Mouse (Mus musculus): ENCODE data around the gene Limch1.
A peak's percentile ranks its signal among the peaks of the same experiment; 100 is the strongest.

Limch1 gene

DNA sequence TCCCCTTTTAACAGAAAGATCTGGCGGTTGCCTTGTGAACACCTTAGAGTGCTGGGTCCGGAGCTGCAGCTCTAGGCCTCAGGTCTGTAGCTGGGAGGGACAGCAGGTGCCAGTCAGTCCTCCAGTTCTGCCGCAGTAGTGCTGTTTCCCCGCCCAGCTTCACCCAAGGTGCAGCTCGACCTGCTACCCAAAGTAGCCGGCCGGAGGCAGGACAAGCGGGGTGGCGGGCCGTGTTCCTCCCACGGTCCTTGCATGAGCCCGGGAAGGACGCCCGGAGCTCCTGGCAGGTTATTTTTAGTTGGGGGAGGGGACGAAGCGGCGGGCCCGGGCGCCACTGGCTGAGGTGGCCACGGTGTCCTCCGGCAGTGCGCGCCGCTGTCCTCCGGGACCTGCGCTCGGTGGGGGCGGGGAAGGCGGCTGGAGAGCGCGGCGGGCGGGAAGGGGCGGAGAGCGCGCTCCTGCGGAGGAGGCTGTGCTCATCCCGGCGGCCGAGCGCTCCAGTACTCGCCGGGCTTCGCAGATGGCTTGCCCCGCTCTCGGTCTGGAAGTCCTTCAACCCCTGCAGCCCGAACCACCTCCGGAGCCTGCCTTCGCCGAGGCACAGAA, at the start of gene Limch1:
TSS of gene Limch1 (plus strand) at position 438 of the 606 bp plus-strand sequence.
- DNase-seq (ENCODE audit: low read depth, low spot score) = no peak

GRCm38 (mm10) chr5:66697119-66697518, 48.5 kb upstream of the Limch1 start:
- DNase-seq (ENCODE audit: low read depth, low spot score) = peak; percentile 22

DNA sequence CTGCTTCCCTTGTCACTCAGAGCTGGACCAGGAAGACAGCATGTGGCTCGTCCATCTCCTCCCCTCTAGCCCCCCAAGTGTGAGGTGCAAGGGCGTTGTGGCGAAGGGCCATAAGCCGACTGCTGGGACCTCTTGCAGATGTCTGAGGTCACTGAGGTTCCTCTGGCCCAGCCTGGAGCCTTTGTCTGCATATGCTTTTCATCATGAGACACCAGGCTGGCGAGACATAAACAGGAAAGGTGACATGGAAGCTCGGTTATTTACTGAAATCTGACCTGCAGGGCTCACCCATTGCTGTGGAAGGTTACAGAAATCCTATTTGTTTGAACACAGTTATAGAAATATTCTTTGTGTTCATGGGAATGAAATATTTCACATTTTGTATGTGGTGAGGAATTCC, 45.7 kb upstream of the Limch1 start:
- DNase-seq (ENCODE audit: low read depth, low spot score) = no peak

DNA sequence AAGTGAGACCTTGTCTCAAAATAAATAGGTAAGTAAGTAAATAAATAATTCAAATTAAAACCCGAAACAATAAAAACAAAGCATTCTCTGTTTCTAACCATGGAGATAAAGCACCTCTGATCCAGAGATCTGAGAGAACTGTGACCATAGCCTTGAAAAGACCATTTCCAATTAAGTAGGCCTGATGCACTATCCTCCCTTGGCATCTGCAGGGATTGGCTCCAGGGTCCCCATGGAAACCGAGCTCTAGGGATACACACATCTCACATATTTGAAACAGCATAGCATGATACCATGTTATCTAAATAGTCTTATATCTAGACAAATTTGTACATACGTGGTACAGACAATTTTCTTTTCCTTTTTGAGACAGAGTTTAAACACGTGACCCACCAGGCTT, 43.7 kb upstream of the Limch1 start:
- no peak for DNase-seq (ENCODE audit: low read depth, low spot score)

DNA sequence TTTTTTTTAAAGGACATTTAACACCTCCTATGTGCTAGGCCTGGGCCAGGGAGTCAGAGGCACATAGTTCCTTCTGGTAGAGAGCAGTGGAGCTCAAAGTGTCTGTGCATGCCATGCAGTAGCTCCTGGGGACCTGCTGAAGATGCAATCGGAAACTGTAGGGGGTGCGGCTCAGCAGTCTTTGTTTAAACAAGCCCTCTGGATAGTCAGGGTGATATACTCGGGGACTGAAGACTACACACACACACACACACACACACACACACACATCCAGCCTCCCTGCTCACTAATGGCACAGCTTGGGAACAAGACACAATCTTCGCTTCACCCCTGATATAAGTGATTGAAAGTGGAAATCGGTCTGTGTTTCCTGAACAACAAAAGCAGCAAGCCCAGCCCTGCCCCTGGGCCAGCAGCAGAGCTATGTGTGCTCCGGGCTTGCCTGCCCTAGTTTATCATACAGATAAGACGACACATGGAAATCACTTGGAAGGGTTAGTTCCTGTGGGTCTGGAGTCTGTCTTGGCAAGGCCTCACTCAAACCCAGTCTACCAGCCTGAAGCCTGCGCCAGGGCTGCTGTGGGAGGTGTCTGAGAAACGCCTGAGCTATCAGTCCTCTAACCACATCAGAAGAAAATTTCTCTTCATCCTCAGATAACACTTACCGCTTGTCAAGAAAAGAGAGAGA, 42.2 kb upstream of the Limch1 start:
- no peak for DNase-seq (ENCODE audit: low read depth, low spot score)

DNA sequence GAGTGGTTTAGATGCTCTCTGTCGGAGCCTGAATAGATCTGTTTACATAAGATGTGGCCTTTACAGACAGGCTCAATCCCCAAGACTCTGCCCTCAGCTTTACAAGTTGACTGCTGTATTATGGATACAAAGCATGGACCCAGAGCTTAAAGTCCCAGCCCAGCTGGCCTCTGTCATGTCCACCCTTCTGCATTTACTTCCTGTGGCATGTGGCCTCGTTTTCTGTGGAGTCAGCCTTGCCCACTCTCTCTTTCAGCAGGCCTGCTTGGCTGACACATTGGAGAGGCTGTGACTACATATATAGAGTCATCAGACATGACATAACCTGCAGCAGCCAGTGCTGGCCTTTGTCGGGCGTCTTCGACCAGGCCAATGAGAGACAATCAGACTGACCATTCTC, 37.8 kb upstream of the Limch1 start:
- no peak for DNase-seq (ENCODE audit: low read depth, low spot score)

- DNase-seq (ENCODE audit: low read depth, low spot score) = no peak
Measured at GRCm38 (mm10) chr5:66710445-66711019, 35.1 kb upstream of the Limch1 start.

DNA sequence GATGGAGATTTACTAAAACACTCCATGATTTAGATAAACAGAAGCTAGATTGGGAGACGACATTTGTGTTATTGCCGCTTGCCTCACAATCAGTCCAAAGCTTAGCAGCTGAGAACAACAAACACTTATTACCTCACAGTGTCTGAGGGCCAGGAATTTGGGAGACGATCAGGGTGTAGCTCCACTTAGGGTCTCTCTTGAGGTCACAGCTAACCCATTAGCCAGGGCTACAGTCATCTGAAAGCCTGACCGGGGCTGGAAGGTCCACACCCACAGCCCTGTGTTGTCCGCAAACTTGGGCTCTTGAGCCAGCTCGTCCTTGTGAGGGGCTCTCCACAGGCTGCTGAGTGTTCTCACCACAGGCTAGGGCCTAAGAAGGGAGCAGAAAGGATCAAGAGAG, 32.8 kb upstream of the Limch1 start:
- DNase-seq (ENCODE audit: low read depth, low spot score) = no peak

- no peak for DNase-seq (ENCODE audit: low read depth, low spot score)
Measured at GRCm38 (mm10) chr5:66715498-66715931, 30.1 kb upstream of the Limch1 start.

DNA sequence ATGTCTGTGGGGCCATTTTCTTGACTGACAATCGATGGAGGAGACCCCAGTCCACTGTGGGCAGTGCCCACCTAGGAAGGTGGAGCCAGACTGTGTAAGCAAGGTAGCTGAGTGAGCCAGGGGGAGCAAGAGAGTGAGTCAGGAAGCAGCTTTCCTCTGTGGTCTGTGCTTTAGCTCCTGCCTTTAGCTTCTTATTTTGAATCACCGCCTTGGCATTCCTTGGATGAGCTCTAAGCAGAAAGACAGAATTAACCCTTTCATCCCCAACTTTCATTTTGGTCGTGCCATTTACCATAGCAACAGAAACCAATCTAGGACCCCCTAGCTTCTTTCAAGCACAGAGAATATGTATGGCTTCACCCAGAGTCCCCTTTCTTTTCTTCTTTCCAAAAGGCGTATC, 27.7 kb upstream of the Limch1 start:
- DNase-seq (ENCODE audit: low read depth, low spot score) = no peak

DNA sequence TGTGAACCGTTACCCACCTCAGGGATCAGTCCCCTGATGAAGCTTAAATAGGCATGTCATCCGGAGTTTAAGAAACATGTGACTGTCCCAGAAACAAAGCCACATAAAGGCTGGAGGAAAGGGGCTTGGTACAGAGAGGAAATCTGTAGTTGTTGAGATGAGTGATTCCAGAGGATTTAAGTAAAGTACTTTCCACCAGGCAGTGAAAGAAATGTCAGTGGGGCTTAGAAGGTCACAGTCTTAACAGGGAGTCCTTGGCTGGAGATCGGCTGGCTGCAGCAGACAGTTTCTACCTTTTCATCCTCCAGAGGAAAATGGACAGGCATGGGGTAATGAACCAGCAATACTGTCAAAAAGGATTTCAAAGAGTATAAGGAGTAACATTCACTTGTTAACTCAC, 27.2 kb upstream of the Limch1 start:
- no peak for DNase-seq (ENCODE audit: low read depth, low spot score)

GRCm38 (mm10) chr5:66718880-66719279, 26.7 kb upstream of the Limch1 start:
- no peak for DNase-seq (ENCODE audit: low read depth, low spot score)

DNA sequence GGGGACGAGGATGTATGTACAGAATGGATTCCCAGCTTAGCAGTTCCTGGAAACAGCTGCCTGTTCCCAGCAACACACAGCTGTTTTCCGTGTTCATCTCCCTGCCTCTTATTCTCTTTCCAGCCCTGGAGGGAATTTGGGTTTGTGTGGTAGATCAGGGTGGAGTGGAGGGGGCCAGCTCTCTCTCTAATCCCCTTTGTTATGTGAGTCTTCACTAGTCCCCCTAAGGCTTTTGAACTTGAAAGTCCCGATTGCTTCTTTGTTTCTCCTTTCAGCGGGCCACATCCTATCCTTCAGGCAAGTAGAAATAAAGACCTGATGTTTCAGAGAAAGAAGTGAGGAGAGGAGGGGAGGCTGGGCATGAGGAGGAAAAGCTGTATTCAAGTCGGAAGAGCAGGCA, 24.7 kb upstream of the Limch1 start:
- no peak for DNase-seq (ENCODE audit: low read depth, low spot score)

- DNase-seq (ENCODE audit: low read depth, low spot score) = no peak
Measured at GRCm38 (mm10) chr5:66722586-66722985, 23.0 kb upstream of the Limch1 start.

DNA sequence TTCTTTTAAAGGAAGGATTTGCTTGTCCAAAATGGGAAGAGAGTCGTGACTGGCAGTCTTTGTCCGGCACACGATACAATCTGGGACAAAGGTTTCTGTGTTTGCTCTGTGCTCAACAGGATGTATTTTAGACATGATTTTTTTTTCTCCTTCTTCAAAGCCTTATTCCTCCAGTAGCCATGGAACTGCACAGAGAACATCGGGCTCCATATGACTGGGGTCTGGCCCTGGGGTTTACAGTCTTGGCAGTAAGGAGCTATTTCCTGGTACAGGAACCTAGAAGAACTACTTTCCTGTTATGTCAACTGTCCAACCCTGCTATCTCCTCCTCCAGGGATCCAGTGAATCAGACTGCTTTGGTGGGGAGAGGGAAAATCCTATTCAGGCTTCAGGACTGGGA, 22.6 kb upstream of the Limch1 start:
- no peak for DNase-seq (ENCODE audit: low read depth, low spot score)

- DNase-seq (ENCODE audit: low read depth, low spot score) = no peak
Measured at GRCm38 (mm10) chr5:66723626-66724025, 22.0 kb upstream of the Limch1 start.

DNA sequence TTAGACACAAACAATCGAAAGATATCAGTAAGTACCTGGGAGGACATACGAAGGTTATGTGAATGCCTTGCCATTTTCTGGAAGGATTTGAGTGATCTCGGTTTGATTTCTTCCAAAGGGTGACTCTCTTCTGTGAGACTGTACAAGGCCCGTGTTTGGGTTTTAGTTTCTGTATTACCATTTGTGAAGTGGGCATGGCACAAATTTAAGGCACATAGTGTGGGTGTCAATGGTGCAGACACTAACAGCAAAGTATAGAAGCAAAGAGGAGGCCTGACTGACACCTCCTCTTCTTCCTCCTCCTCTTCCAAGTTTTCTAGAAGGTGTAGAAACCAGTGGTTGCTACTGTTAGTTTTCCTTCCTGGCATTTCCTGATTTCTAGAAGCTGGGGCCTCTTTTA, 16.3 kb upstream of the Limch1 start:
- no peak for DNase-seq (ENCODE audit: low read depth, low spot score)

DNA sequence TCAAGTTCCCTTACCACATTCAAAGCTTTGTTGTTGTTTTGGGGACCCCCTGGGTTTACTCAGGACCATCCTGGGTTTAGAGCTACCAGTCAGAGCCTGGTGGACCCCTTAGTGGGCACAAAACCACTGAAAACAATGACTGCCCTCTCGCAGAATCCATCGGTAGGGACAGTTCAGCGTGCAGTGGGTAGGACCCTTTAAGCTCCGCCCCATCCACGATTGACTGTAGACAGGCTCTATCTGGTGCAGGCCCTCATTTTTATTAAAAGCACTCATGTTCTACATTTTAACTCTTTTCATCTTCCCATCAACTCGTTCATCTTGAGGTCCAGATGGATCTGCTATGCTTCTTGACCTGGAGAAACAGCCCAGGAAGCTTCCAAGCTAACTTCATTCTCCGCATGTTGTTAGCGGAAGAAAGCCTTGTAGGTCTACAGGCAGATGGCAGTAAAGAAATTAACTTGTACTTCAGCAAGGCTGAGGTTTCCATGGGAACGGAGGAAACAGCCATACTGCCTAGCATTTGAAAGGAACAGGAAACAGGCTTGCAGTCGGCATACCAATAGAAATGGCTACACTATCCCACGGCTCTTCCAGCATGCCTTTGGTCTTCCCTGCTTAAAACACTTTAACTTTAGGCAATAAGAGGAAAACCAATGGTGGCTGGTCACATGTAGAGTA, 14.9 kb upstream of the Limch1 start:
- DNase-seq (ENCODE audit: low read depth, low spot score) = no peak

GRCm38 (mm10) chr5:66731302-66731697, 14.3 kb upstream of the Limch1 start:
- DNase-seq (ENCODE audit: low read depth, low spot score) = no peak

DNA sequence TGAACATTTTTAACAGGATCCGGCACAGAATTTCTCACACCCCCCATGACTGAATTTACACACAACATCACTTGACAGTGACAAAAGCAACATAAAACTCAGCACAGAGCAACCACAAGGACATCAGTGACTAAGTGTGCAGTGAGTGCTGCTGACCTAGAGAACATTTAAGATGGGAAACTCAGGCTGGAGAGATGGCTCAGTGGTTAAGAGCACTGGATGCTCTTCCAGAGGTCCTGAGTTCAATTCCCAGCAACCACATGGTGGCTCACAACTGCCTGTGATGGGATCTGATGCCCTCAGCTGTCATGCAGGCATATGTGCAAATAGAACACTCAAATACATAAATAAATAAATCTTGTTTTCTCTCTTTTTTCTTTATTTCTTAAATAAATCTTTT, 12.1 kb upstream of the Limch1 start:
- no peak for DNase-seq (ENCODE audit: low read depth, low spot score)

- no peak for DNase-seq (ENCODE audit: low read depth, low spot score)
Measured at GRCm38 (mm10) chr5:66739376-66739775, 6.3 kb upstream of the Limch1 start.

DNA sequence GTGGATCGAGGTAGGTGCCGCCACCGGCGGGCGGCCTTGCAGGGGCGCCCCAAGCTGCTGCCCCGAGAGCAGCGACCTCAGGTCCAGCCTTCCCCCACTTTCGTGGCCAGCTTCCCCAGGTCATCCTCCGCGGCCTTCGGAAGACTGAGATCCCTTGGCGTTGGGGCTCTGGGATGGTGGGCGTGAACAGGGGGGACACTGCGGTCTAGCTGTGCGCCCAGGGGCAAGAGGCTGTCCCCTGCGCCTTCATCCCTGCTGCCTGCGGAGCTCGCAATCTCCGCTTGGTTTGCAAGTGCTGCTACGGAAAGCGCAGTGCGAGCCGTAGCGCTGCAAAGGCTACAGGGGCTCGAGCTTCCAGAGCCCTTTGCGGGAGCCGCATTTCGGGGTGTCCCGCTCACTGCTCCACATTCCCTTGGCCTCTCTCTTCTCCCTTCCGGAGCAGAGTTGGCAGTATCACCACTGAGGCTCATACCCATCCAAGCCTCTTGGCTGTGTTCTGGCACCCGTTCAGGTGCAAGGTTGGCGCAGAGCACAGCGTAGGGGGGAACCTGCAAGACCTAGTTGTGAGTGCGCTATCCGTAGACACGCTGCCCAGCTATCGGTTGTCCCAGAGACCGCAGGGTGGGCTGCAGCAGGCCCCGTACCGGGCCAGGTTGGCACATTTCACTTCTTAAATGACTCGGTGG, 512 bp downstream of the Limch1 start:
- DNase-seq (ENCODE audit: low read depth, low spot score) = no peak
